ENCODE assay signal across 9 mouse cellular contexts in genomic region chr7:109719286-109719685, GRCm38 (mm10). TPM values are rescaled to one million over a fixed set of nuclear protein-coding genes. Genes with fewer than 3 reads are reported as not detected.
DNase-seq lines count a peak whose midpoint lies in the region; ATAC-seq and TF ChIP-seq lines count a peak whose summit lies in the region.
"Had no signal": no experiment of that assay in that cellular context is flagged by ENCODE, and none has a peak within 500 bp of the region (broad histone marks: within the 10 kb centered on the region; RNA-seq: fewer than 3 reads in every experiment).

No protein-coding gene starts in this region.

- H3K36me3 ChIP-seq in E14TG2a.4 (ENCODE audit: insufficient read depth, low read length) (no peaks in the 10 kb centered on the region), myocyte (ENCODE audit: control insufficient read depth, insufficient read depth) (no peaks in the 10 kb centered on the region)
- H3K36me3 ChIP-seq in embryonic facial prominence, embryonic 11.5 days (replicated peaks; ENCODE audit: control insufficient read depth, insufficient read depth, low read depth, low read length) = no peaks in the 10 kb centered on the region
- H3K36me3 ChIP-seq: G1E had no signal

- peak; percentile 68 for DNase-seq in embryo, embryonic 10 days (ENCODE audit: low spot score)
- no peak for DNase-seq in embryo, embryonic 9.5 days (ENCODE audit: extremely low spot score)
- peak; percentile 27 to 51 for DNase-seq in left cerebral cortex, adult 18-20 months (ENCODE audit: low spot score in 2 of 2)
- no peak for DNase-seq in left cerebral cortex, adult 8-10 months (ENCODE audit: low spot score in 2 of 2)
- DNase-seq in embryonic facial prominence, embryonic 11.5 days (ENCODE audit: low spot score) = peak; percentile 70
- no peak for DNase-seq in urinary bladder, adult 18-20 months (ENCODE audit: low spot score in 2 of 2)

- H3K4me2 ChIP-seq in embryonic facial prominence, embryonic 11.5 days (ENCODE audit: low read depth, low read length) = no peak overlapping the region
- H3K4me2 ChIP-seq in myocyte (ENCODE audit: low read depth) = peak overlapping the region; percentile 26

- no peak overlapping the region for H3ac ChIP-seq in myocyte (ENCODE audit: control insufficient read depth, insufficient read length)

- H3K9me3 ChIP-seq in E14TG2a.4 (ENCODE audit: low read length) = no peaks in the 10 kb centered on the region
- no peaks in the 10 kb centered on the region for H3K9me3 ChIP-seq in embryonic facial prominence, embryonic 11.5 days (replicated peaks; ENCODE audit: control insufficient read depth, low read length)

- no peaks in the 10 kb centered on the region for H3K27me3 ChIP-seq in E14TG2a.4 (ENCODE audit: insufficient read depth, low read length)
- H3K27me3 ChIP-seq in embryonic facial prominence, embryonic 11.5 days (ENCODE audit: control insufficient read depth, insufficient read depth, low read length) = no peaks in the 10 kb centered on the region
- H3K27me3 ChIP-seq in myocyte (ENCODE audit: control insufficient read depth, insufficient read depth, insufficient read length) = no peaks in the 10 kb centered on the region

- no peak overlapping the region for H3K27ac ChIP-seq in embryonic facial prominence, embryonic 11.5 days (replicated peaks; ENCODE audit: low read depth, low read length)

- WGBS in embryonic facial prominence, embryonic 11.5 days = 61% methylated on average over 9 of the region's 9 CpGs

- H3K4me1 ChIP-seq in E14TG2a.4 (replicated peaks; ENCODE audit: low read depth, low read length) = peaks cover 15% of the 10 kb centered on the region
- H3K4me1 ChIP-seq in embryonic facial prominence, embryonic 11.5 days (ENCODE audit: control insufficient read depth, insufficient read depth, low read length) = no peaks in the 10 kb centered on the region

- no peak for TF ChIP-seq POLR2A in myocyte (IDR thresholded peaks at IDR 0.05; ENCODE audit: insufficient read length, low read depth)

- peak; percentile 58 for TF ChIP-seq CTCF in E14TG2a.4 (conservative IDR thresholded peaks at IDR 0.05; ENCODE audit: low read length)

- H3K4me3 ChIP-seq in E14TG2a.4 (replicated peaks; ENCODE audit: low read length) (no peak overlapping the region), myocyte (no peak overlapping the region)
- H3K4me3 ChIP-seq in embryonic facial prominence, embryonic 11.5 days (ENCODE audit: low read depth, low read length) = no peak overlapping the region

- H3K9ac ChIP-seq in embryonic facial prominence, embryonic 11.5 days (replicated peaks; ENCODE audit: low read length) = no peak overlapping the region

- no peak for ATAC-seq in embryonic facial prominence, embryonic 11.5 days (replicated peaks; ENCODE audit: insufficient number of reproducible peaks, low FRiP score, low TSS enrichment, low read depth)

- H3K79me2 ChIP-seq in myocyte (ENCODE audit: control insufficient read depth, insufficient read depth) = peaks cover 5% of the 10 kb centered on the region

TF ChIP-seq in myocyte, 11 proteins besides CTCF, POLR2A, EP300 and RAD21:
- no peak for TF ChIP-seq MAX (IDR thresholded peaks at IDR 0.05; ENCODE audit: low read depth)
- TF ChIP-seq REST (IDR thresholded peaks at IDR 0.05; ENCODE audit: insufficient read depth, insufficient read length) = no peak
- TF ChIP-seq E2F4 (IDR thresholded peaks at IDR 0.05; ENCODE audit: insufficient read depth) = no peak
- TF ChIP-seq TCF12 (IDR thresholded peaks at IDR 0.05; ENCODE audit: insufficient read depth, poor library complexity, severe bottlenecking) = no peak
- TF ChIP-seq POLR2AphosphoS2 (IDR thresholded peaks at IDR 0.05; ENCODE audit: insufficient read length, low read depth) = no peak
- no peak for TF ChIP-seq TCF3 (IDR thresholded peaks at IDR 0.05; ENCODE audit: insufficient read length, low read depth)
TF ChIP-seq in myocyte: peak in this region for 0.

RNA-seq across cellular contexts. Expression of gene BC051019, which starts 4.4 kb away (rescaled TPM):
- total RNA-seq in left cerebral cortex, adult 18-20 months (2021) = not detected
- not detected for total RNA-seq in left cerebral cortex, adult 8-10 months (2022)
- polyA plus RNA-seq in embryonic facial prominence, embryonic 11.5 days (2014; fragmentation: Nextera tagmentation; extraction: Ambion mirVana) = not detected in 2 replicates
- 33.3 TPM for polyA plus RNA-seq in myocyte (2012; fragmentation: generic; extraction: Trizol)
- total RNA-seq: G1E had no signal
- polyA plus RNA-seq: G1E had no signal

RNA-seq across cellular contexts. Expression of gene Ascl3, which starts 12.2 kb away (rescaled TPM):
- total RNA-seq in left cerebral cortex, adult 18-20 months (2021) = not detected
- not detected for total RNA-seq in left cerebral cortex, adult 8-10 months (2022)
- not detected in 2 replicates for polyA plus RNA-seq in embryonic facial prominence, embryonic 11.5 days (2014; fragmentation: Nextera tagmentation; extraction: Ambion mirVana)
- polyA plus RNA-seq in myocyte (2012; fragmentation: generic; extraction: Trizol) = 0.24 TPM
- total RNA-seq: G1E had no signal
- polyA plus RNA-seq: G1E had no signal

RNA-seq across cellular contexts. Expression of gene Akip1, which starts 15.8 kb away (rescaled TPM):
- 1 to 10 TPM; 3.6 to 6.0 TPM for total RNA-seq in left cerebral cortex, adult 18-20 months (2021)
- 1 to 10 TPM; 5.1 to 7.6 (median 6.3) TPM for total RNA-seq in left cerebral cortex, adult 8-10 months (2022)
- 24.1 and 25.1 TPM in 2 replicates for polyA plus RNA-seq in embryonic facial prominence, embryonic 11.5 days (2014; fragmentation: Nextera tagmentation; extraction: Ambion mirVana)
- polyA plus RNA-seq in myocyte (2012; fragmentation: generic; extraction: Trizol) = 17.8 TPM

RNA-seq across cellular contexts. Expression of gene St5, which starts 15.9 kb away (rescaled TPM):
- 10 to 100 TPM; 17.8 to 21.5 TPM for total RNA-seq in left cerebral cortex, adult 18-20 months (2021)
- 10 to 100 TPM; 14.4 to 18.3 (median 15.7) TPM for total RNA-seq in left cerebral cortex, adult 8-10 months (2022)
- 37.7 and 50.1 TPM in 2 replicates for polyA plus RNA-seq in embryonic facial prominence, embryonic 11.5 days (2014; fragmentation: Nextera tagmentation; extraction: Ambion mirVana)
- polyA plus RNA-seq in myocyte (2012; fragmentation: generic; extraction: Trizol) = 34.1 TPM

RNA-seq across cellular contexts. Expression of gene Tmem9b, which starts 33.4 kb away (rescaled TPM):
- total RNA-seq in left cerebral cortex, adult 18-20 months (2021) = 10 to 100 TPM; 91.6 to 93.1 TPM
- total RNA-seq in left cerebral cortex, adult 8-10 months (2022) = 10 to 100 TPM; 91.8 to 93.5 (median 92.3) TPM
- polyA plus RNA-seq in embryonic facial prominence, embryonic 11.5 days (2014; fragmentation: Nextera tagmentation; extraction: Ambion mirVana) = 36.6 and 38.4 TPM in 2 replicates
- 57.1 TPM for polyA plus RNA-seq in myocyte (2012; fragmentation: generic; extraction: Trizol)

Comparison
In these comparisons a context has a peak if more than half of its experiments do, and no peak if none do; other contexts are left out.
1. DNase-seq: peak in embryo, embryonic 10 days (single experiment), left cerebral cortex, adult 18-20 months (2 of 2) and embryonic facial prominence, embryonic 11.5 days (single experiment); none in embryo, embryonic 9.5 days (single experiment), left cerebral cortex, adult 8-10 months (0 of 2) and urinary bladder, adult 18-20 months (0 of 2).